Mouse (Mus musculus): Measurements from ENCODE around the gene Krtap1-3. TPM values are rescaled to one million over a fixed set of nuclear protein-coding genes. Genes with fewer than 3 reads are reported as not detected.

Krtap1-3 gene
- polyA plus RNA-seq, 1 experiment from 2014 or later = not detected

- ATAC-seq (ENCODE audit: low read depth) = no peak
- no peaks in the 10 kb centered on the region for H3K27me3 ChIP-seq (ENCODE audit: control insufficient read depth, insufficient read depth, low read length)
- H3K36me3 ChIP-seq (ENCODE audit: control insufficient read depth, insufficient read depth, low read length) = no peaks in the 10 kb centered on the region
- H3K9me3 ChIP-seq (ENCODE audit: control insufficient read depth, low read length) = no peaks in the 10 kb centered on the region
- no peaks in the 10 kb centered on the region for H3K4me1 ChIP-seq (ENCODE audit: control insufficient read depth, insufficient read depth, low read length)
- H3K4me2 ChIP-seq (ENCODE audit: low read depth, low read length) = no peak overlapping the region
- no peak overlapping the region for H3K4me3 ChIP-seq (ENCODE audit: low read depth, low read length)
- H3K27ac ChIP-seq (ENCODE audit: low read depth, low read length) = no peak overlapping the region
- no peak overlapping the region for H3K9ac ChIP-seq (replicated peaks; ENCODE audit: low read depth, low read length)
Measured at GRCm38 (mm10) chr11:99547892-99548291, 43.2 kb downstream of the Krtap1-3 start.

Other genes starting within 250 kb of the Krtap1-3 start
- 0.43 TPM in 1 of 2 replicates, not detected in the other for gene Krt27, start 240.2 kb downstream of the Krtap1-3 start, polyA plus RNA-seq (2014; fragmentation: Nextera tagmentation; extraction: Ambion mirVana)
- 0.24 and 0.32 TPM in 2 replicates for gene Krt28, start 216.4 kb downstream of the Krtap1-3 start, polyA plus RNA-seq (2014; fragmentation: Nextera tagmentation; extraction: Ambion mirVana)
- 33.7 and 39.7 TPM in 2 replicates for gene Krt10, start 202.0 kb downstream of the Krtap1-3 start, polyA plus RNA-seq (2014; fragmentation: Nextera tagmentation; extraction: Ambion mirVana)
- not detected in 2 replicates for gene Krt12, start 169.1 kb downstream of the Krtap1-3 start, polyA plus RNA-seq (2014; fragmentation: Nextera tagmentation; extraction: Ambion mirVana)
- 0.13 TPM in 2 replicates for gene Krt20, start 153.2 kb downstream of the Krtap1-3 start, polyA plus RNA-seq (2014; fragmentation: Nextera tagmentation; extraction: Ambion mirVana)
- gene Krt23, start 98.2 kb downstream of the Krtap1-3 start, polyA plus RNA-seq (2014; fragmentation: Nextera tagmentation; extraction: Ambion mirVana) = 0.22 TPM in 1 of 2 replicates, not detected in the other
- gene Krt39, start 70.0 kb downstream of the Krtap1-3 start, polyA plus RNA-seq (2014; fragmentation: Nextera tagmentation; extraction: Ambion mirVana) = not detected in 2 replicates
- not detected in 2 replicates for gene Krt40, start 48.2 kb downstream of the Krtap1-3 start, polyA plus RNA-seq (2014; fragmentation: Nextera tagmentation; extraction: Ambion mirVana)
- gene Krtap3-3, start 40.5 kb downstream of the Krtap1-3 start, polyA plus RNA-seq (2014; fragmentation: Nextera tagmentation; extraction: Ambion mirVana) = not detected in 2 replicates
- not detected in 2 replicates for gene Krtap3-2, start 34.5 kb downstream of the Krtap1-3 start, polyA plus RNA-seq (2014; fragmentation: Nextera tagmentation; extraction: Ambion mirVana)
- not detected in 2 replicates for gene Gm11939, start 31.9 kb downstream of the Krtap1-3 start, polyA plus RNA-seq (2014; fragmentation: Nextera tagmentation; extraction: Ambion mirVana)
- not detected in 2 replicates for gene Krtap3-1, start 24.7 kb downstream of the Krtap1-3 start, polyA plus RNA-seq (2014; fragmentation: Nextera tagmentation; extraction: Ambion mirVana)
- gene Krtap1-5, start 10.3 kb downstream of the Krtap1-3 start, polyA plus RNA-seq (2014; fragmentation: Nextera tagmentation; extraction: Ambion mirVana) = not detected in 2 replicates
- gene Krtap1-4, start 7.7 kb downstream of the Krtap1-3 start, polyA plus RNA-seq (2014; fragmentation: Nextera tagmentation; extraction: Ambion mirVana) = not detected in 2 replicates
- not detected in 2 replicates for gene Krtap9-3, start 6.8 kb upstream of the Krtap1-3 start, polyA plus RNA-seq (2014; fragmentation: Nextera tagmentation; extraction: Ambion mirVana)
- not detected in 2 replicates for gene Gm11938, start 12.0 kb upstream of the Krtap1-3 start, polyA plus RNA-seq (2014; fragmentation: Nextera tagmentation; extraction: Ambion mirVana)
- gene Gm11937, start 18.9 kb upstream of the Krtap1-3 start, polyA plus RNA-seq (2014; fragmentation: Nextera tagmentation; extraction: Ambion mirVana) = not detected in 2 replicates
- gene Krtap2-4, start 23.5 kb upstream of the Krtap1-3 start, polyA plus RNA-seq (2014; fragmentation: Nextera tagmentation; extraction: Ambion mirVana) = not detected in 2 replicates
- gene Gm11562, start 29.1 kb upstream of the Krtap1-3 start, polyA plus RNA-seq (2014; fragmentation: Nextera tagmentation; extraction: Ambion mirVana) = not detected in 2 replicates
- not detected in 2 replicates for gene Krtap4-1, start 36.9 kb upstream of the Krtap1-3 start, polyA plus RNA-seq (2014; fragmentation: Nextera tagmentation; extraction: Ambion mirVana)
- gene Krtap4-2, start 43.7 kb upstream of the Krtap1-3 start, polyA plus RNA-seq (2014; fragmentation: Nextera tagmentation; extraction: Ambion mirVana) = not detected in 2 replicates
- gene Krtap4-7, start 52.8 kb upstream of the Krtap1-3 start, polyA plus RNA-seq (2014; fragmentation: Nextera tagmentation; extraction: Ambion mirVana) = not detected in 2 replicates
- not detected in 2 replicates for gene Gm11555, start 58.9 kb upstream of the Krtap1-3 start, polyA plus RNA-seq (2014; fragmentation: Nextera tagmentation; extraction: Ambion mirVana)
- not detected in 2 replicates for gene Gm11563, start 67.6 kb upstream of the Krtap1-3 start, polyA plus RNA-seq (2014; fragmentation: Nextera tagmentation; extraction: Ambion mirVana)
- gene Krtap4-6, start 74.6 kb upstream of the Krtap1-3 start, polyA plus RNA-seq (2014; fragmentation: Nextera tagmentation; extraction: Ambion mirVana) = not detected in 2 replicates
- not detected in 2 replicates for gene Gm14190, start 99.4 kb upstream of the Krtap1-3 start, polyA plus RNA-seq (2014; fragmentation: Nextera tagmentation; extraction: Ambion mirVana)
- not detected in 2 replicates for gene Gm14180, start 143.0 kb upstream of the Krtap1-3 start, polyA plus RNA-seq (2014; fragmentation: Nextera tagmentation; extraction: Ambion mirVana)
- gene Gm11595, start 181.6 kb upstream of the Krtap1-3 start, polyA plus RNA-seq (2014; fragmentation: Nextera tagmentation; extraction: Ambion mirVana) = not detected in 2 replicates
- not detected in 2 replicates for gene Krtap4-8, start 189.4 kb upstream of the Krtap1-3 start, polyA plus RNA-seq (2014; fragmentation: Nextera tagmentation; extraction: Ambion mirVana)
- gene Krtap4-9, start 193.9 kb upstream of the Krtap1-3 start, polyA plus RNA-seq (2014; fragmentation: Nextera tagmentation; extraction: Ambion mirVana) = not detected in 2 replicates
- not detected in 2 replicates for gene Gm11596, start 202.1 kb upstream of the Krtap1-3 start, polyA plus RNA-seq (2014; fragmentation: Nextera tagmentation; extraction: Ambion mirVana)
- not detected in 2 replicates for gene Gm11569, start 207.6 kb upstream of the Krtap1-3 start, polyA plus RNA-seq (2014; fragmentation: Nextera tagmentation; extraction: Ambion mirVana)
- gene Gm11554, start 213.1 kb upstream of the Krtap1-3 start, polyA plus RNA-seq (2014; fragmentation: Nextera tagmentation; extraction: Ambion mirVana) = not detected in 2 replicates
- not detected in 2 replicates for gene Krtap4-13, start 218.6 kb upstream of the Krtap1-3 start, polyA plus RNA-seq (2014; fragmentation: Nextera tagmentation; extraction: Ambion mirVana)
- gene Gm11564, start 224.3 kb upstream of the Krtap1-3 start, polyA plus RNA-seq (2014; fragmentation: Nextera tagmentation; extraction: Ambion mirVana) = not detected in 2 replicates
- gene 2300003K06Rik, start 246.7 kb upstream of the Krtap1-3 start, polyA plus RNA-seq (2014; fragmentation: Nextera tagmentation; extraction: Ambion mirVana) = not detected in 2 replicates

Data from neural tube, embryonic 14.5 days (tissue).